Mouse (Mus musculus): ENCODE data around the gene Rgs7bp.

- no peak for TF ChIP-seq SMC3 (IDR thresholded peaks at IDR 0.05; ENCODE audit: low read depth, low read length)
- TF ChIP-seq CTCF (IDR thresholded peaks at IDR 0.05 in 2 of 3, conservative IDR thresholded peaks at IDR 0.05 in 1 of 3; ENCODE audit: control insufficient read depth in 1 of 3, insufficient read depth in 1 of 3, low read depth in 2 of 3, low read length in 3 of 3, poor library complexity in 1 of 3, severe bottlenecking in 1 of 3) = no peak
- TF ChIP-seq POLR2A (IDR thresholded peaks at IDR 0.05; ENCODE audit: control insufficient read depth in 1 of 2, insufficient read depth in 1 of 2, low read depth in 1 of 2, low read length in 2 of 2, poor library complexity in 1 of 2) = no peak
- TF ChIP-seq CHD1 (IDR thresholded peaks at IDR 0.05; ENCODE audit: low read depth, low read length) = no peak
- TF ChIP-seq MXI1 (IDR thresholded peaks at IDR 0.05; ENCODE audit: low read depth, low read length) = no peak
- no peak for TF ChIP-seq CHD2 (IDR thresholded peaks at IDR 0.05; ENCODE audit: low read length)
Observed at GRCm38 (mm10) chr13:105104385-105104784, 49.7 kb upstream of the Rgs7bp start.

Measured in MEL (cell line).